Mouse (Mus musculus): Measurements from ENCODE around the gene Syp.

Gene Syp

DNA sequence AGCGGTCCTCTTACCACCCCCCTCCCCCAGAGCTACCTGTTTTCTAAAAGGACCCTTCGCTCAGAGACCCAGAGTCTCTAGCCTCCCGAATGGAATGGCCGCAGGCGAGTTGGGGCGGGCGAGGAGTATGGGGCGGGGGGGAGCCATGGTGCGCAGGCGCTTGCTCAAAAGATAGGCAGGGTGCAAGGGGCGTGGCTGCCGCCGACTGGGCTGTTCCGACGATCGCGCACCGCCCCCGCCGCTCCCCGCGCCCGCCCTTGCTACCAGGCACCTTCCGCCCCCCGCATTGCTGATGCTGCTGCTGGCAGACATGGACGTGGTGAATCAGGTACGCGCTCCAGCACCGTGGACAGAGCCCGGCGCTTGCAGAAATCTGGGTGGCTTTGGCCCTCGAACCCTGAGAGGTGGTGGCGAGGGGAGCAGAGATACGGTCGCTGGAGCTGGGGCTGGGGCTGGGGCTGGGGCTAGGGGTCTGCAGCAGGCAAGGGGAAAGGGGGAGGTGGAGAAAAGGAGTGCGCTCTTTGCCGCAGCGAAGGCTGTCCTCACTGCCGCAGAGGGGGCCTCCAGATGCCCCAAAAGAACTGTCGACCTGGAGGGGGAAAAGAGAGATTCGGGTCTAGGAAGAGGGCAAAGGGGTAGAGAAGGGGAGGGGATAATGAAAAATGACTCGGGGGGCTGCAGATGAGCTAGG, at the start of gene Syp:
Syp (plus strand) TSS at position 71 of the 691 bp plus-strand sequence.
- peak; percentile 92 for DNase-seq

DNA sequence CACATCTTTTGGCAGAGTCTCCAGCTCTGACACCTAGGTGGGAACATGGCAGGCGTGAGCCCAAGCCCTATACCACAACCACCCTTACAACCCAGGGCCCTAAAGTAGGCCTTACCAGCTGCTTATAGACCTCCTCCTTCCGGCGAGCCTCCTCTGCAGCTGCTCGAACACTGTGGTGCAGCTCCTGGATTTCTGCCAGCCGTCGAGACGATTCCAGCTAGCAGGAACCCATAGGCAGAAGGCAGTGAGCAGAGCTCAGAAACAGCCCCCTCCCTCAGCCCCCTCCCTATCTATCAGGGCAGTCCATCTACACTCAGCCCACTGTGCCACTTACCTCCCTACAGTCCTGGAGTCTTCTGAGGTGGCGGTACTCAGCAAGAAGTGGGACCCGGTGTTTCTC, 42.9 kb upstream of the Syp start:
- DNase-seq, result no peak

DNA sequence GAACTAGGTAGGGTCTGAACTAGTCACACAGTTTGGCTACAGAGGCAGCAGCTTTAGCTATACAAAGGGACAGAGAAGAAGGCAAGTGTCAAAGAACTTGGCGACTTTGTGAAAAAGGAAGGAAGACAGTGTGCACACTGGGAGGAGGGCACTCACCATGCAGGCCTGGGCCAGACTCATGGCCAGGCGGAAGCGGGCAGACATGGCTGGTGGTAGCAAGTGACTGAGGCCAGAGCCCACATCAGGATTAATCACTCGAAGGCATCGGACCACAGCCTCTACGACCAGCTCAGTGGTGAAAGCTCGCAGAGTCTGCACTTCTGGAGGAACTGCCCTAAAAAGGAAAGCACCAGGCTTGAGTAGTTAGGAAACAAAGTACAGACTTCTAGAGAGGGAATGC, 34.3 kb upstream of the Syp start:
- no peak for DNase-seq

DNA sequence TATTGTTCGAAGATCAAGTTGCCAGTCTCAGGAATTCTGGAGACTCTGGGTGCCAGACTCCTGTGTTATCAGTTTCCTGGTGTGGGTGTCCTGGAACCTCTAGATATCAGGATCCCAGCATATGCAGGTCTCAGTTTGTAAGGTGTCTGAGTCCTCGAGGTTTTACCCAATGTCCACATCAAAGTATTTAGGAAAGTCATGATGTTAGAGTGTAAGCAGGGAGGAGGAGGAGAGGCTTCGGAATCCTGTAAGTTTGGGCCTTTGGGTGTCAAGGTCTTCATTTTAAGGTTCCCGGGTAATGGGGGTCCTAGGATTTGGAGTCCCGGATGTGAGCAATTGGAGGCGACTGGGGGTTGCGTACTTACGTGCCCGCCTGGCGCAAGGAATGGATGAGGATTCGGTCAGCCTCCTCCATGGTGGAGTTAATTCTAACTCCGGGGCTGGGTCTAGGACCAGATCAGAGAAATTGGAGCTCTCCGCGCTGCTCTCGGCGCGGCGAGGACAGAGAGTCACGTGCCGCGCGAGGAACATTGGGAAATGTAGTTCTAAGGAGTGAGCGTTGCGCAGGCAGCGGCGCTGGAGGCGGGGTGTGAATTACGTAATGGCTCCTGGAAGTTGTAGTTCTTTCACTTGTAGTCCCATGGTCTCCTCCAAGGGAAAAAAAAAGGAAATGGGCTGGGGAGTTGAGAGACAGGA, 33.2 kb upstream of the Syp start, which contains the start of gene Ccdc22:
Ccdc22 (minus strand) TSS at position 639 of the 696 bp plus-strand sequence.
- peak; percentile 87 for DNase-seq

DNA sequence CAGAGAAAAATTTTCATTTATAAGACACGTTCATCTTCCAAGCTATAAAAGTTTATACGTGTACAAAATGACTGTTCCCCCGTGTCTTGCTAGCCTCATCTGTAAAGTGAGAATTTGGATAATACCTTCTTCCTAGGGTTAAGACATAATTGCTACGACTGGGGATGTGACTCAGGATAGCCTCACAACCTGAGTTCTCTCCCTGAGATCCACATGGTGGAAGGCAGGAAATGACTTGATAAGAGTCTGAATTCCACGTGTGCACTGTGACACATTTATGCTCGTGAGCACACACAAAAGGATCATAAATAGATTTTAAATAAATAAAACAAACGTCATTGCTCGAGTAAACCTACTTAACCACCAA, 32.7 kb upstream of the Syp start:
- DNase-seq, result no peak

DNA sequence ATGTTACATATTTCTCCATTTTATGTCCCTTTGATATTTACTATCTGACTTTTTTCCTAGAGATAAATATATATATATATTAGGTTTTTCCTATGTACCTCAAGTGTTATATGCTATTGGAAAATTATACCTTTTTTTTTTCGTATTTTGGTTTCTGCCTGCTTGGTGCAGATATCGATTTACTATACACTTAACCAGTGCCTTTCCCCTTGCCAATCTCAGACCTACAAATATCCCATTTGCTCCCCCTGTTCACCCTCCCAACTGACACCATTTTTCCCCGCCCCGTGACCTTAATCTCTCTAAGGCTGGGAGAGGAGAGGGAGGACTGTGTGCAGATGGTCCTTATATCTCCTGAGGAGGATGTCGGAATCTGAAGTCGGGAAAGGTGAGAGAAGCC, 31.5 kb upstream of the Syp start, which contains the start of gene Cacna1f:
Cacna1f (plus strand) TSS at position 301 of the 400 bp plus-strand sequence.
- no peak for DNase-seq

DNA sequence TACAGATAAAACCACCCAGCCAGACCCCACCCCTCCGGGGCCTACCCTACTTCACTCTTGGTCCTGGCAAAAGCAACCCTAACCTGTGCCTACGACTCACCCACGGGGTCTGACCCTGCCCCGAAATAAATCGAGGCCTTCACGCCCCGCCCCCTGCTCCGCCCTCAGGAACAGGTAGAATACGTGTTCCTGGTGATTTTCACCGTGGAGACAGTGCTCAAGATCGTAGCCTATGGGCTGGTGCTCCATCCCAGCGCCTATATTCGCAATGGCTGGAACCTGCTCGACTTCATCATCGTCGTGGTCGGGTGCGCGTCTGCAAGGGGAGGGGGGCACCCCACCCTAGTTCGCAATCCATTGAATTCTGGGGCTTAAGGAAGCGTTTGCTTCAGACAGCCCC, 28.2 kb upstream of the Syp start:
- DNase-seq, result peak; percentile 55

DNA sequence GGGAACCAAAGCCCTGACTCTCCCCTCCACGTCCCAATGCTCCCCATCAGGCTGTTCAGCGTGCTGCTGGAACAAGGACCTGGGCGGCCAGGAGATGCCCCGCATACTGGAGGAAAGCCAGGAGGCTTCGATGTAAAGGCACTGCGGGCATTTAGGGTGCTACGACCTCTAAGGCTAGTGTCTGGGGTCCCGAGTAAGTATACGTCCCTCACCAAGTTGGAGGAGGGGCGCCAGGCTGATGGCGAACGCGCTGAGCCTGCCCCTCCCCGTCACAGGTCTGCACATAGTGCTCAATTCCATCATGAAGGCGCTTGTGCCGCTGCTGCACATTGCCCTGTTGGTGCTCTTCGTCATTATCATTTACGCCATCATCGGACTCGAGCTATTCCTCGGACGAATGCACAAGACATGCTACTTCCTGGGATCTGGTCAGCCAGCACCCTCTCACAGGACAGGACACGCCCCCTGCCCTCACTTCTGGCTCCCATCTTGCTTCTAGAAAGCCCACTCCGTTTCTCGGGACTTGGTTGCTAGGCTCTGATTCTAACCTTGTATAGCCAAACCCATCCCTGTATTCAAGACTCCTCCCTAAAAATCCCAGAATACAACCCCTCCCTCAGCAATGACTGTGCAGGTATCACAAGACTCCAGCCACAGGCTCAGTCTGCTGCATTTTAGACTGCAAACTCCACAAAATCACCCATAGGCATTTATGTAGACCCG, 27.6 kb upstream of the Syp start:
- peak; percentile 51 for DNase-seq

DNA sequence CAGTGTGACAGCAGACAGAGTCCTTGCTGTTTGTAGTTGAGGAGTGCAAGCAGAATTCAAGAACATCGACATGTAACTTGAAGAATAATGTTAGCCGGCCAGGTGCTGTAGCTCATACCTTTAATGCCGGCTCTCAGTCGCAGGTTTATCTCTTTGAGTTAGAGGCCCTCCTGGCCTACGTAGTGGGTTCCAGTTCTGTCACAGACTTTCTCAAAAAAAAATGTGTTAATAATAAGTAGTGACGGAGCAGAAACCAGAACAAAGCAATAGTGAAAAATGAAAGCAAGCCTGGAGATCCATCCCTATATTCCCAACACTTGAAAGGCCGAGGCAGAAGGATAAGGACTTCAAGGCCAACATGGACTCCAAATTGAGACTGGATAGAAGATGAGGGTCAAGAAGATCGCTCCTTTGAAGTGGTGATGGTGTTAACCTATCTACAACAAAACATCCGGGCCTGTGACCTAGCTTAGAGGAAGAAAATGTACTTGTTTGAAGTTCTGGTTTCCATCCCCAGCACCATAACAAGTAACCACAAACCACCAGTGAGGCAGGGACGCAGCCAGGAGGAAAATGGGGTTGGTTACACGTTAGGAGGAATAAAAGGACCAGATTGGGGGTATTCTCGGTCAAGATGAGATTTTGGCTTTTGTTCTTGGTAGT, 20.3 kb upstream of the Syp start:
- DNase-seq, result no peak

DNA sequence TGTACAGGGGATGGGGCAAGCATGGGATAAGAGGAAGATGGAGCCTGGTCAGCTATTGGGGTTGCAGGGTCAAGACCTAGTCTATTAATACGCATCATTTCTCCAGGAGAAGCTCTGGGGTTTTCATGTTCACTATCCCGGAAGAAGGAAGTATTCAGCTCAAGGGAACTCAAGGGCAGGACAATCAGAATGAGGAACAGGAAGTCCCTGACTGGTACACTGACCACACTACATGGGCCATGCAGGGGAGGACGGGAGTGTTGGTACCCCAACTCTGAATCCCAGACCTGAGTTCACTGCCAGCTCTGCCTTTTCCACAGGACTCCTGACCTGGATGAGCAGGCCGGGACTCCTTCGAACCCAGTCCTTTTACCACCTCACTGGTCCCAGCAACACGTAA, 5.7 kb upstream of the Syp start:
- no peak for DNase-seq

DNA sequence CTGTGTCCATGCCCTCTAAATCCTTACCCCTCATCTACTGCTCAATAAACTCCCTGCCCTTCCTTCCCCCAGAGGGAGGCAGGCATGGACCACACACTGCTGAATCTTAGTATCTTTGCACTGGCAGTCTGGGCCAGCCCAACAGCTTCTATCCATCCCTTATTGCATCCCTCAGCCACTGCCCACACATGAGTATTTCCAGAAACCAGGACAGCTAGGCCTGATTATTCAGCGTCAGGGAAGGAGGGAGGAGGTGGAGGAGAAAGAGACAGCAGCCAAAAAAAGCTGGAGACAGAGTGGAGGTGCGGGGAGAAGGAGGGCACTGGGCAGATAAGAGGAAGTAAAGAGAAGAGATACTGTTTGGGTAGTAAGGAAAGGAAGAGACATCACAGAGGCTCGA, 3.2 kb upstream of the Syp start:
- no peak for DNase-seq

DNA sequence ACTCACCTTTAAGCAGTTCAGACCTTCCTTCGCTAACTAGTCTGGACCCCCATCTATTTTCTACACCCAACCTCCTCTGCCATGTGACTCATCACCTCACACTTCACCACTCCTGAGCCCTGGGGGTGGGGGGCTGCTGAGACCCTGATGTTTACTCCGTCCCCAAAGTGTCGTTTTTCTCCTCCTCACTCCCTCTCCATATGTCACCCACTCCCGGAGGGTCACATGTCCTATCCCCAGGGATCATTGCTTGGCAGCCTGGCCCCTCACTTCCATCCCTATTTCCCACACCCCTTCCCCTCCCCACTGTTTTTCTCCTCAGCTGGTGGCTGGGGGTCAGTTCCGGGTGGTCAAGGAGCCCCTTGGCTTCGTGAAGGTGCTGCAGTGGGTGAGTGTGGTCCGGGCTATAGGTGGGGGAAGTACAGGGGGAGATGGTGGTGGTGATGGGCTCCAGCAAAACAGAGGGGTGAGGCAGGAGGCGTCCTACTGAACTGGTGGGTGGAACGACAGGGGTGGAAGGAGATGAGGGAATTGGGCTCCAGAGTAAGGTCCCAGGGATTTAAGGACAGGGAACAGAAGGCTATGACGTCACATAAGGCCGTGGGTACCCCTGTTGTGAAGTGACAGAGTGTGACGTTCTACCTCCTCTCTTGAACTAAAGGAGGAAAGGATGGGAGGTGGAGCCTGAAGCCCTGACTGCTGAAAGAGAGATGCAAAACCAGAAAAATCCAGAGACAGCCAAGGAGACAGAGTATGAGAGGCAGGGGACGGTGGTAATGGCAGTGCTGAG, 1.5 kb downstream of the Syp start:
- DNase-seq, result peak; percentile 63

DNA sequence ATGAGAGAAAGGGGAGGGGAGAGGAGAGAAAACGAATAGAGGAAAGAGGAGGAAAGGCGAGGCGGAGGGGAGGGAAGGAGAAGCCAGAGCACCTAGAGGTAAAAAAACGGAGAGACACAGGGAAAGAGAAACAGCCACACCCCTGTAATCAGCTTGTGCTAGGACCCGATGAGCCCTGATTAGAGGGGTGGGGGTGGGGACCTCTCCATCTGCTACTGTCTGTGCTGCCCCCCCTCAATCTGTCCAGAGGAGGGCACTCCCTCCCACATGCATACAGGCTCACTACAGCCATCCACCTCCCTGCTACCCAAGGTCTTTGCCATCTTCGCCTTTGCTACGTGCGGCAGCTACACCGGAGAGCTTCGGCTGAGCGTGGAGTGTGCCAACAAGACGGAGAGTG, 2.5 kb downstream of the Syp start:
- DNase-seq, result peak; percentile 55

DNA sequence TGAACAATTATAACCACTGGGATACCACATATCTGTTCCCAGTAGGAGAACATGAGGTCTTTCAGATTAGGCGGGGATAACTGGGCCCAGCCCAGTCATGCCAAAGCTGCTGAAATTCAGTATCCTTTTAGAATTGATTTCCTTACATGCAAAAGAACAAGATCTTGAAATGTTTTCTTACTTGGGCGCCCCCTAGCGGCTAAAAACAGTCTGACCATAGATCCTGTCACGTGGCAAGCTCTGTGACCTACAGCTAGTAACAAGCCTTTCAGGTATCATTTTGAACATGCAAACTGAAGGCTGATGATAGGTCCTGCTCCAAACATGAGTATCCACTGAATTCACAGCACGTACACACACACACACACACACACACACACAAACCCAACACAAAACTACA, 7.1 kb downstream of the Syp start:
- DNase-seq, result peak; percentile 75

DNA sequence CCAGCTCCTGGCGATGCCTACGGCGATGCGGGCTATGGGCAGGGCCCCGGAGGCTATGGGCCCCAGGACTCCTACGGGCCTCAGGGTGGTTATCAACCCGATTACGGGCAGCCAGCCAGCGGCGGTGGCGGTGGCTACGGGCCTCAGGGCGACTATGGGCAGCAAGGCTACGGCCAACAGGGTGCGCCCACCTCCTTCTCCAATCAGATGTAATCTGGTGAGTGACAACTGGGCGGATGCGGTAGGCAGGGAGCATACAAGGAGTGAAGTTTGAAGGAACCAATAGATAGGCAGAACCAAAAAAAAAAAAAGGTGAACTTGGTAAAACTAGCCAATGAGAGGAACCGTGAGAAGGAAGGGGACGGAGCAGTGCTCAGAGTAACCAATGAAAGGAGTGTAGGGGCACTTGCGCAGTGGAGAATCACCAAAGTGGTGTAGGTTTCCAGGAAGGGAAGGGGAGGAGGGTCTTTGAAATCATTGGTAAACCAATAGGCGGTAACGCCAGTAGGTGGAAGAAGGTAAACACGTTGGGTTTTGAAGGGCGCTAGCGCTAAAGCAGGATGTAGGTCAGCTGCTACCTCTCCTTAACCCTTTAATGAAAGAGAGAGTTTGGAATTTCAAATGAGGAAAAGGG, 10.5 kb downstream of the Syp start:
- DNase-seq, result peak; percentile 77

DNA sequence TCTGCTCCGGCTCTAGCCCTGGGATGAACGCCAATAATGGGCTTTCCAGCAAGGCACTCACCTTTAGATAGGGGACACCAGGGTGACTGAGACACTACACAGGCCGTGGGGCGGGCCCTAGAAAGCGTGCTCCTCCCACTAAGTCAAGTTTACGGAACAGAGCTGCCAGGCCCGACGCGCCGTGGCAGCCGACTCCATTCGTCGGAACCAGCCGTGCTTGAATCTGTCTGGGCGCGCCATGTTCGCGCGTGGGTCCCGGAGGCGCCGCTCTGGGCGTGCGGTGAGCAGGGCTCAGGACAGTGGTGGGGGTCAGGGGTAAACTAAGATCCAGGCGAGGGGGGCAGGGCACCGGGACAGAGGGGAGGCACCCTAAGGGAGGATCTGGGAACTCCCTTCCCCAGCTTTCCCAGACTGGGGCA, 19.0 kb downstream of the Syp start, which contains the start of gene Prickle3:
Prickle3 (plus strand) TSS at position 40 of the 419 bp plus-strand sequence.
- no peak for DNase-seq

DNA sequence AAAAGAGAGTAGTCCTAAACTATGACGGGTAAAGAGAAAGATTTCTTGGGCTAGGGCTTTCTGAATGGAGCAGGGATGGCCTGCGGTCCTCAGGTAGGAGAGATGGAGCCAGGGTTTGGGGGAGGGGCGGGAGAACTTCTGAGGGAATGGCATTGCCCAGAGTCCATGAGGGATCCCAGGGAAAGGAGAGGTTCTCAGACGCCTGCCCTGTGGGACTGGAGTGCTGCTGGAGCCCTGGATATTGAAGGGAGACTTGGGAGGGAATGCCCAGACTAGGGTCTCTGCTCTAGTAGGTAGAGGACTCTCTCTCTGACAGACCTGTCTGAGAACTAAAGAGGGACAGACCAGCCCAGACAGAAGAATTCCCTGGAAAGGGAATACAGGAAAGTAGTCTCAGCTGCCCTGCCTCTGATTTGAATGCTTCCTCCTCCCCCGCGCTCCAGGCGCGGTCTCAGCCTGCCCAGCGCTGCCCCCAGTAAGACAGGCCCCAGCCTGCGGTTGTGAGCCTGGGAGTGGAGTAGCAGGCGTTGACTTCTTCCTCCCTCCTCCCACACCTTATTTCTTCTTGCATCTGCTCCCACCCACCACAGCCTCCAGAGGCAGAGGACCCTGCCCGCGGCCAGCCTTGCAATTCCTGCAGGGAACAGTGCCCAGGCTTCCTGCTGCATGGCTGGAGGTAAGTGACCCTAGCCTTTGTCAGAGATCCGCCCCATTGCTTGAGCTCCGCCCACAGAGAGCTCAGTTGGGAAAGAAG, 19.9 kb downstream of the Syp start:
- DNase-seq, result no peak

DNA sequence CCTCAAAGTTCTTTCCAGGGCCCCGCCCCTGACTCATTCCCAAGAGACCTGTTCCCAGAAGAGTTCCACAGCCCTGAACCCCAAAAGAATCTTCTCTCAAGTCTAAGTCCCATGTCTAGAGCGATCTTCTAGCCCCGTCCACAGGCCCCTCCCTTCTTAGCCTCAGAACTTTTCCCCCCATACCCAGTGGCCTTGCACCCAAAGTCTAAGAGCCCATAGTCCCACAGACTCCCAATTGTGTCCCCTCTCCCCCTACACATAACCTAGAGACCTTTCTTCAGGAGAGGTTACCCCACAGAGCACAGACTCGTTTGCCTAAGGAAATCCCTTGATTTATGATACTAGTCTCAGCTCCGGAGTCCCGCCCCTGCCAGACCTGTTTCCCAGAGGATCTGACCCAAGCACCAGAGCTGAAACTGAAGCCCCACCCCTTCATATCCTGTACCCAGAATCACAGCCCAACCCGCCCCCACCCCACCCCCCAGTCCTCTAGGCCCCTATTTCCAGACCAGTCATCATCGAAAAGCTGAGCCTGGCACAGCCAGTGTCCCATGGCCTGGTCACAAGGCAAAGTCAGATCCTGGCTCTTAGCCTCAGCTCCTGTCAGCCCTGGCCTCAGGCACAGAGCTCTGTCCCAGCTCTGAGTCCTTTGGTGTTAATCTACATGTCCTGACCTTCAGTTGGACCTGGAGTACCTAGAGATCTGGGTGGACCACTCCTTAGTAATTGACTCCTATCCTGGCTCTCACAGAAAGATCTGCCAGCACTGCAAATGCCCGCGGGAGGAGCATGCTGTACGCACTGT, 20.7 kb downstream of the Syp start:
- DNase-seq, result no peak

DNA sequence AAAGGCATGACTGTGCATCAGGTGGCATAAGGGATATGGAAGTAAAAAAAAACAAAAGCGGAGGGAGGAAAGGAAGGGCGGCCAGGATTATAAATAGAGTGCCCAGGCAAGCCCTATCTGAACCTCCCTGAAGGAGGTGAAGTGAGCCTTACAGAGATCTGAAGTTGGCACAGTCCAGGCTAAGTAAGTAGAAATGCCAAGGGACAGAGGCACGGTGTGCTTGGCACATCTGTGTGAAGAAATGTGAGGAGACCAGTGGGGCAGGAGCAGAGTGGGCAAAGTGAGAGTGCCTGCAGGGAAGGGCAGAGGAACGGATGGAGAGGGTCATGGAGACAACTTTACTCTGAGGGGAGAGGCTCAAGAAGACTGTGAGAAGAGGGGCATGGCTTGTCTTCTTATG, 22.8 kb downstream of the Syp start:
- DNase-seq, result no peak

DNA sequence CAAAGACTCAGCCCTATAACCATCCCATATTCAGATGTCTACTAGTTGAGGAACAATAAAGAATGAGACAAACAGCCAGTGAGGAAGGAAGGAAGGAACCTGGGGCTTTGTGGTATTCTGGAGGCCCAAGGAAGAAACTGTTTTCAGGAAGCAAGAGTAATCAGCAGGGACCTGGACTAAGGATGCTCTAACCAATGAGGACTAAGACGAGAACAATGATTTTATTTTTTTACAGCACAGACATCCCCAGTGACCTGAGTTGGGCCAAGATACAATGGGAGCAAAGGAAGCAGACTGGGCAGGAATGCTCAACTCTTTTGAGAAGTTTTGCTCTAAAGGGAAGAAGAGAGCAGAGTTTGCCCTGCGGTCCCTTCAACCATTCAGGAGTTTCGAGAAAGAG, 24.7 kb downstream of the Syp start:
- DNase-seq, result no peak
